Mouse (Mus musculus) 416B (cell line): ENCODE measurements at regions not wholly inside any gene's neighbourhood (a gene's known extent, or its start where the extent isn't known, plus 50 kb on each side); places are given as distances from the start of the nearest gene placed in this dataset.

Source experiments
- DNase-seq: peaks from one replicate; pipeline ENCODE4 v3.0.0; 2011; ENCODE audit warnings: low read depth

DNA sequence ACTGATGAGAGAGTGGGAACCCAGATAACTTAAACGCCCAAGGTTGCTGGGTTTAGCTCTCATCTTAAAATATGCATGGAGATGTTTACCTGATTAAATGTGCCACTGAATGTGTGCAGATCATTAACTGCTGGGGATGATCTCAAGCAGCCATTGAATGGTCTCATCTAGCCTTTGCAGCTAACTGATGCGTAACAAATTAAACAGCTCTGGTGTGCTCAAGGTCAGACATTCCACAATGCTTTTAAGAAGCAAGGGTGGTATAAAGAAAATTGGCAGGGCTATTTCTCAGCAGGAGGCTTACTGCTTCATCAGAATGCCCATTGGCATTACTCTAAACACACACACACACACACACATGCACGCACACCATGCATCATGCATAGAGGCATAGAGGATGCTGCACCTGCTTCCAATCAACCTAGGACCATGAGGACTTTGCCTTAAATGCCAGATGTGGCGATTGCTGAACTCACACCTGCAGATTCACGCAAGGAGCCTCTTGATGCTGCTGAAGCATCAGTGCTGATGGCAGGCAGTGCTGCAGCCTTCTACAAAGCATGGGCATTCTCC, 333.4 kb downstream of the Ice1 start:
- DNase-seq = no peak

GRCm38 (mm10) chr13:70310516-70310915, 326.9 kb downstream of the Ice1 start:
- DNase-seq = no peak

GRCm38 (mm10) chr13:70311226-70312055, 326.0 kb downstream of the Ice1 start:
- no peak for DNase-seq

DNA sequence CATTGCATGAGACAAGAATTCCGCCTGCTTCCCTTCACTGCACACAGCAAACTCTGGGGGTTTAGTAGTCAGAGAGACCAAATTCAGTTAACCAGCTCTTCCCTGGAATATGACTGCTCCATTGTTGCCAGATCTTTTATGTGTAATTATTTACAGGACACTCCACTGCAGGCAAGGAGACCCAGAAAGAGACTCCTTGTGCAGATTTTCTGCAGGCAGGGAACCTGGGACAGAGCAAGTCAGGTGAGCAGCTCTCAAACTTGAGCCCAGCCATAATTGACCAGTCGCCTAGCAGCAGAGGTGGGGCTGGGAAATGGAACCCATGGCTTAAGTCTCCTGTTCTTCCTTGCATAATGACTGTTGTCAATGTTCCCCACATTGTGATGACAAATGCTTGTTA, 324.2 kb downstream of the Ice1 start:
- no peak for DNase-seq

DNA sequence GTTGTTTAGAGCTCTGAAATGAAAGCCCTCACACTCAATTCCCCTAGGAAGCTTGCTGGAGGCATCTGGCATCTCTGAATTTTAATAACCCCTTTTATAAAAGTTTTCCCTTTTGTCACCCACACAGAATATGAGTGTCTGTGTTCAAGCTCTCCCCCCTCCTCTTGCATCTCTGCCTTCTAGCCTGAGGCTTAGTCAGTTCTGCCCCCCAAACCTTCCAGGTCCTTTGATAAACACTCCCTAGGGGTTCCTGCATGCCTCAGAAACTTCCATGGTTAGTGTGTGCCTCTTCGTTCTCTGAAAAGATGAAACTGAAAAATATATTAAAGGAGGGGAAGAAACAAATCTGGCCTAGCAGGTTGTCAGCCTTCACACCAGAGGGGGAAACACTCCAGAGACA, 313.9 kb downstream of the Ice1 start:
- no peak for DNase-seq

- no peak for DNase-seq
Observed at GRCm38 (mm10) chr13:70336069-70336468, 301.4 kb downstream of the Ice1 start.

DNA sequence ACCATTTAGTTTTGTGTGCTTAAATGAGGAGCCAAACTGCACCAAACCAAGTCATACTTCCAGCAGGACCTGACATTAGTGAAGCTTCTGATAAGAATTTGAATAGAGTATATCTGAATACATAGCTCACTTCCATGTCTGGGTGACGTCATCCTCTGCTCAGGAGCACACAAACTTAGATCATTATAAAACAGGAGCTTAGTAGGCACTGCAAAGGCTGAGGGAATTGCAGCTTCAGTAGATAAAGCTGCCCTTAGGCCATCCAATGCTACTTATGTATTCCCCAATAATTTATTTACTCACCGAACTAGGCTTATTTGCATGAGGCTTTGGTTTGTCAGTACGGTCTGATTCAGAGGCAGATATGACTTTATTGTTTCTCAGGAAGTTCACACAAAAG, 297.0 kb downstream of the Ice1 start:
- no peak for DNase-seq

- no peak for DNase-seq
Observed at GRCm38 (mm10) chr13:70343191-70343734, 294.2 kb downstream of the Ice1 start.

DNA sequence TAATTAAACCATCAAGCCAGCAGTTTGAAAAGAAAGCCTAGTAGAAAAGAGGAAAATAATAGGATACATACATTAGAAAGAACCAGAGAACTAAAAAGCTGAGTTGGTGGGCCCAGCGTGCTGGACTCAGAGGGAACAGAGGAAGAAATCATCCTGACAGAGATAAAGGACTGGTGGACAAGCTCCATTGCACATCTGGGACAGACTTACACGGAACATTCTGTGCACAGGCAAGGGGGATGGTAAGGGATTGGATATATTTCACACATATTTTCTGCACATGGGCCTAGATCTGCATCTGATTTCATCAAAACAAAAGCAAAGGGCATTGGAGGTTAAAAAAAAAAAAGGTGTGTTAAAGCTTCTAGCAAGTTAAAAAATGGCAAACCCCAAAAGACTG, 293.5 kb downstream of the Ice1 start:
- no peak for DNase-seq

DNA sequence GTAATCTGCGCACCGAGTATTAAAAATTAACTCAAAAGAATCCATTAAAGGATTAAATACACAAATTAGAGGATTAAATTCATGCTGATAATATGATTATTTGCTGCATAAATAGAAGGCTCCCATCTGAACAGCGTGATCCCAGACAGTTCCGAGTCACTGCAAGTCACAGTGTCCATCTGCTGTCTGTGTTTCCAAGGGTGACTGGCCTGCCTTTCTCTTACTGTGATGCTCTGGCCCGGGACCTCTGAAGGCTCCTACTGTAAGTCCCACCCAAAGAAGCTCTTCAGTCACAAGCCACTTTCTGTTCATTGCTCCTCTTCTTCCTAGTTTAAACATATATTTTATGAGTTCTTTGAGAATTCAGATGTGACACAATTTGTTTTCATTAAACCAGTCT, 293.1 kb downstream of the Ice1 start:
- DNase-seq = no peak

- no peak for DNase-seq
Observed at GRCm38 (mm10) chr13:70348456-70348855, 289.0 kb downstream of the Ice1 start.

- DNase-seq = no peak
Observed at GRCm38 (mm10) chr13:70348965-70349364, 288.5 kb downstream of the Ice1 start.

GRCm38 (mm10) chr13:70369647-70370046, 267.8 kb downstream of the Ice1 start:
- DNase-seq = no peak

GRCm38 (mm10) chr13:70380772-70381171, 256.7 kb downstream of the Ice1 start:
- DNase-seq = no peak

DNA sequence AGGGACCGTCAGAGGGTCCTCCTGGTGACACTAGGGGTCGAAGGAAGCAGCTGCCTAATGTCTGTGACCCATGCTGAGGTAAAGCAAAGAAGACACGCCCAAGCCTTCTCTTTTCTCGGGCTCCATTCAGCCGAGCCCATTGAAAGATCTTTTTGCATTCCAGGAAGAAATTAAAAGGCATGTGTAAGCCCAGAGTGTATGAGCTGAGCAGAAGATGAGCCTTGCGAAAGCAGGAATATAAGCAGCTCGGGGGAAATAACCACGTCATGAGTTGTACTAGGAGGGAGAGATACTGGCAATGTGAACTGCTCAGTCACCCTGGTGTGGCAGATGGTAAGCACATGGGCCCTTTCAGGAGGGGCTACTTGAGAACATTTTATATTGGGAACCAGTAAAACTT, 252.1 kb downstream of the Ice1 start:
- no peak for DNase-seq

DNA sequence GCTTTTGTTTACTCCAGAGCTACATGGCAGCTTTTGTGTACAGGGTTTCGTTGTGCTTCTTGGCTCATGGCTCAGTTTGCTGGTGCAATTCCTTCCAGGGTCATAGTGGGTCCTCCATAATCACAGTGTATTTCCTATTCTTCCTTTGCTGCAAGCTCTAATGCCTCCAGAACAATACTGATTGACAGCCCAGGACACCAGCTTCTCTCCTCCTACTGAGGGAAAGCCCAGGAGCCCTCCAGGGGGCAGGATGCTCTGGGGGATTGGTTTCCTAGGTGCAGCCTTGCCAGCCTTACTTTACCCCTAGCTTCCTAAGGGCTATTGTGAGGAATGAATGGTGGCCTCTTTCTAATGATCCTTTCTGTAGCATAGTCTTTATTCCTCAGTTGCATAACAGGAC, 224.6 kb downstream of the Ice1 start:
- DNase-seq = no peak

DNA sequence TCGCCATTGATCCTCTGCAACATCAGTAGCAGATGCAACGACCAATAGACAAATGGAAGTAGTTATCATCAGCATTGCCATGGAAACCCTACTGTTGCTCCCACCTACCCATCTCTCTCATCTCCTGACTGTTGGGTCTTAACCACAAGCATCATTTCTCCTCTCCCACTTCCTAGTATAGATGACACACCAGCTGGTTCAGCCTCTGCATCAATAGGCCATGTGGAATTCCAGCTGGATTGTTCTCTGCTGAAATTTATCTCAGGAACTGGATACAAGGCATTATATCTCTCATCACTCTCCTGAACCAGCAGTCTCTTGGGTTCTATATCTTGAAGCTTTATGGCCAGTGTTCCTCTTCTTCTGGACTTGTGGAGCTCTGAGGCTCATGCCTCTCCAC, 219.3 kb downstream of the Ice1 start:
- no peak for DNase-seq

DNA sequence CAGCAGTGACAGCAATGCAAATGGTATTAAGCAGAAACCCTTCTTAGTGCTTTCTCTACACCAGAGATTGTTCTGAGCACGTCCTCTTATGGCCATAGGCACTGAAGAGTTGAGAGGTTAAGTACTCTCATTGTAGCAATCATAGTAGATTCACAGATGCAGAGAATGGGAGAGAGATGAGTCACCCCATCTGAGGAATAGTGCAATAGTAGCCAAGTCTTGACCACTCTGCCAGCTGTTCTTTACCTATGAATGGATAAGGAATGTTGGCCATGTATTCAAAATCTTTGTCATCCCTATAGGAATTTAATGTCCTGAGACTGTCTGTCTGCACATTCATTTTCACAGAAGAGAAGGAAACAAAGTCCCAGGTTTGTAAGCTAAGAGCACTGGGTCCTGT, 198.0 kb downstream of the Ice1 start:
- DNase-seq = no peak

DNA sequence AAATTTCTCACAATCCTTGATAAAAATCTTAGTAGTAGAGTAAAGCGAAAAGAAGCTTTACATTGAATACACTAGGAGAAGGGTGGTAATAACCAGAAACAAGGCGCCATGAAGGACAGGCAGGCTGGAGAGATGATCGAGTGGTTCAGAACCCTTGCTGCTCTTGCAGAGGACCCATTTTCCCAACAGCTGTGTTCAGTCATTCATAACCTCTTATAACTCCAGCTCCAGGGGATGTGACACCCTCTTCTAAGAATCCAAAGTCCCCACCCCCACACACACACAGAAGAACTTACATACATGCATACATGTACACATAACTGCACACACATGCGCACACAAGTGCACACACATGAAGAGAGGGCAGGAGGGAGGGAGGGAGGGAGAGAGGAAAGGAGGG, 190.5 kb downstream of the Ice1 start:
- no peak for DNase-seq

DNA sequence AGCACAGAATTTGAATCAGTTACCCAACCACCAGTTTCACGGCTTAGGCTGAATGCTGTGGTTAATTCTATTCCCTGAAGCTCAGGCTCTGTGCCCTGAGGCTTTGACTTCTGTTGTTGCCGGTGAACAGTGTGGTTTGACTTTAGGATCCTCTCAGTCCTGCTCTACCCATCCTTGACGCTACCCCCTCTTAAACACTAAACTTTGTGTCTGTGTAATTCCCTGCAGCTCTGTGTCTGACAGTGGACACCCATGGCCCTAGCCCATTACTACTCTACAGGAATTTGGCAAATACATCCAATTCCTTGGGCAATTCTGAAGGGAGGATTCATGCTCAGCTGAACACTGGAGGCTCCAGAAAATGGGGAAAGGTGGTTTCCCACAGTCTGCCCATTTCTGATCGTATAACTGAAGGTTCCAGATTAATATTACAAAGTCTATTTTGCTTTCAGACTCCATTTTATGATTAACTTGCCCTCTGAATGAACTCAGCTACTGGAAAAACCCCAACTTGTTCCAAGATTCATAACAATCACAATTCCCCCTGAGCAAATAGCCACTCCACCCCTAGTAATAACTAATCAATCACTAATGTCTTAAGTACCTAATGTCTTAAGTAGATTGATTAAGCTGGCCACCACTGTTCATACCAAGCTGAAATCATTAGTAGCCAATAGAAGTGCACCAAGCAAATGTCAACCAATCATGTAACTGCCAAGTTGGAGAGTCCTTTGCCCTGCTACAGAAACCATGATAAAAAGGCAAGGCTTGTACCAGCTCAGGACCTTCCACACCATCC, 182.6 kb downstream of the Ice1 start:
- DNase-seq = no peak

DNA sequence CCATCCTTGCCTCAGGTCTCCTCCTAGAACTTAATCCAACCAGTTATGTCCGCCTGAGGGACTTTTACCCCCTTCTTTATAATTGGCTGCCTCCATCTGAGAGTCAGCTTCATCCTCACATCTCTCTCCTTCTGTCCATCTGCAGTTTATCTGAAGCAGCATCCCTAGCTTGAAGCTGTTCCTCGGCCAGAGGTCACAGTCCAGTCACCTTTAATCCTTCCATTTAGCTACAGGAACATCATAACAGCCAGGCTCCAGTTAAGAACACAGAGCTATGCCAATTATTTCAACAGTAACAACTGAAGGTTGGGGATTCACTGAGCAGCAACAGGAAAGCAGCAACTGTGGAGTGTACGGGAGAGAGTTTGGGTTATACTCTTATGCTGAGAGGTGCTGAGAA, 179.0 kb downstream of the Ice1 start:
- DNase-seq = no peak

- DNase-seq = no peak
Observed at GRCm38 (mm10) chr13:70464996-70465395, 172.4 kb downstream of the Ice1 start.

- no peak for DNase-seq
Observed at GRCm38 (mm10) chr13:70474746-70475145, 162.7 kb downstream of the Ice1 start.
